Comparison of ENCODE assay signal across 8 mouse cellular contexts in genomic region chr10:34483297-34484013, GRCm38 (mm10). TPM values are rescaled to one million over a fixed set of nuclear protein-coding genes. Genes with fewer than 3 reads are reported as not detected.
DNase-seq lines count a peak whose midpoint lies in the region; ATAC-seq and TF ChIP-seq lines count a peak whose summit lies in the region.

Frk (plus strand) TSS chr10:34483399.

- H3K27me3 ChIP-seq in megakaryocyte, embryonic 14.5 days (replicated peaks), result peaks cover 4% of the 10 kb centered on the region
- no peaks in the 10 kb centered on the region for H3K27me3 ChIP-seq in kidney, adult 2 months (replicated peaks; ENCODE audit: control insufficient read depth, insufficient read depth, low read length)
- H3K27me3 ChIP-seq in lung, embryonic 14.5 days (ENCODE audit: insufficient read depth, low read length), result no peaks in the 10 kb centered on the region
- H3K27me3 ChIP-seq in midbrain, postnatal 0 days (ENCODE audit: insufficient read depth, low read length), result no peaks in the 10 kb centered on the region

- WGBS in kidney, adult 2 months, result 3% methylated on average over 11 of the region's 11 CpGs
- 21% methylated on average over 11 of the region's 11 CpGs for WGBS in lung, embryonic 14.5 days
- 48% methylated on average over 11 of the region's 11 CpGs for WGBS in midbrain, postnatal 0 days

- no peak for TF ChIP-seq CTCF in kidney, adult 2 months (conservative IDR thresholded peaks at IDR 0.05; ENCODE audit: insufficient read depth, insufficient read length, low read depth, low read length)
- TF ChIP-seq CTCF in lung, embryonic 14.5 days (IDR thresholded peaks at IDR 0.05; ENCODE audit: low read depth), result no peak
- TF ChIP-seq CTCF in midbrain, postnatal 0 days (IDR thresholded peaks at IDR 0.05), result no peak

- peak within 1 kb of the TSS; percentile 50 for H3K4me3 ChIP-seq in megakaryocyte, embryonic 14.5 days (replicated peaks)
- H3K4me3 ChIP-seq in kidney, adult 2 months (ENCODE audit: insufficient read depth, low read depth, low read length), result peak within 1 kb of the TSS; percentile 61
- peak within 1 kb of the TSS; percentile 40 for H3K4me3 ChIP-seq in lung, embryonic 14.5 days (ENCODE audit: low read depth, low read length)
- H3K4me3 ChIP-seq in midbrain, postnatal 0 days (ENCODE audit: low read depth, low read length), result no peak within 1 kb of the TSS

- no peaks in the 10 kb centered on the region for H3K36me3 ChIP-seq in megakaryocyte, embryonic 14.5 days (replicated peaks; ENCODE audit: low read length)
- no peaks in the 10 kb centered on the region for H3K36me3 ChIP-seq in kidney, adult 2 months (ENCODE audit: control insufficient read depth, insufficient read depth, low read length)
- no peaks in the 10 kb centered on the region for H3K36me3 ChIP-seq in lung, embryonic 14.5 days (ENCODE audit: insufficient read depth)
- H3K36me3 ChIP-seq in midbrain, postnatal 0 days (ENCODE audit: insufficient read depth, low read length), result no peaks in the 10 kb centered on the region

- H3K9ac ChIP-seq in lung, embryonic 14.5 days, result peak within 1 kb of the TSS; percentile 53
- H3K9ac ChIP-seq in midbrain, postnatal 0 days (replicated peaks; ENCODE audit: low read length, poor library complexity, severe bottlenecking), result no peak within 1 kb of the TSS

- H3K27ac ChIP-seq in kidney, adult 2 months (ENCODE audit: insufficient read depth, low read depth, low read length), result peak within 1 kb of the TSS; percentile 80
- peak within 1 kb of the TSS; percentile 95 for H3K27ac ChIP-seq in lung, embryonic 14.5 days (ENCODE audit: low read depth)
- no peak within 1 kb of the TSS for H3K27ac ChIP-seq in midbrain, postnatal 0 days (ENCODE audit: low read depth, low read length)

- ATAC-seq in megakaryocyte, adult 5-6 weeks (ENCODE audit: poor library complexity, severe bottlenecking), result no peak
- ATAC-seq in granulocyte monocyte progenitor cell, adult 5-6 weeks (replicated peaks; ENCODE audit: poor library complexity, severe bottlenecking), result peak; percentile 14; the same call in 1 of the 2 replicates
- ATAC-seq in lung, embryonic 14.5 days (ENCODE audit: insufficient read depth), result peak; percentile 78
- ATAC-seq in midbrain, postnatal 0 days (ENCODE audit: low FRiP score), result no peak

- H3K4me1 ChIP-seq in megakaryocyte, embryonic 14.5 days, result peaks cover 4% of the 10 kb centered on the region; the same call in 1 of the 2 replicates
- peaks cover 9% of the 10 kb centered on the region; the same call in 1 of the 2 replicates for H3K4me1 ChIP-seq in kidney, adult 2 months (ENCODE audit: control insufficient read depth, insufficient read depth, low read length)
- H3K4me1 ChIP-seq in lung, embryonic 14.5 days (ENCODE audit: insufficient read depth), result no peaks in the 10 kb centered on the region
- no peaks in the 10 kb centered on the region for H3K4me1 ChIP-seq in midbrain, postnatal 0 days (ENCODE audit: insufficient read depth, low read length)

- peak within 1 kb of the TSS; percentile 63 for H3K4me2 ChIP-seq in lung, embryonic 14.5 days
- no peak within 1 kb of the TSS; the same call in none of the 2 replicates for H3K4me2 ChIP-seq in midbrain, postnatal 0 days (ENCODE audit: low read depth, low read length, poor library complexity, severe bottlenecking)

- H3K9me3 ChIP-seq in megakaryocyte, embryonic 14.5 days, result peaks cover 5% of the 10 kb centered on the region
- H3K9me3 ChIP-seq in lung, embryonic 14.5 days (ENCODE audit: low read depth, low read length), result no peaks in the 10 kb centered on the region
- H3K9me3 ChIP-seq in midbrain, postnatal 0 days (ENCODE audit: low read length), result no peaks in the 10 kb centered on the region

- DNase-seq in kidney, adult 2 months, result peak; percentile 82
- DNase-seq in lung, embryonic 14.5 days, result peak; percentile 63
- DNase-seq in testis, postnatal 10 days (ENCODE audit: low spot score), result peak; percentile 50
- no peak for DNase-seq in layer of hippocampus, adult 9-11 months
- no peak for DNase-seq in midbrain, postnatal 0 days (ENCODE audit: low spot score)

- TF ChIP-seq POLR2A in kidney, adult 2 months (IDR thresholded peaks at IDR 0.05; ENCODE audit: low read depth, low read length), result no peak

RNA-seq across cellular contexts. Expression of gene Frk, which starts in this region (rescaled TPM):
- polyA plus RNA-seq in megakaryocyte, embryonic 14.5 days (2012; ENCODE audit: insufficient read depth, low replicate concordance), result 0.07 TPM in 1 of 2 replicates, not detected in the other
- not detected in 2 replicates for total RNA-seq in megakaryocyte, adult 5-6 weeks (2015)
- total RNA-seq in megakaryocyte, adult 5-6 weeks (2017), result not detected in 2 replicates
- not detected in 2 replicates for total RNA-seq in granulocyte monocyte progenitor cell, adult 5-6 weeks (2014; fragmentation: Nextera tagmentation)
- not detected in 2 replicates for total RNA-seq in granulocyte monocyte progenitor cell, adult 5-6 weeks (2017)
- polyA plus RNA-seq in kidney, adult 2 months (2012; rRNA removed), result 3.7 and 3.8 TPM in 2 replicates
- polyA plus RNA-seq in lung, embryonic 14.5 days (2014; fragmentation: Nextera tagmentation; extraction: Ambion mirVana), result 8.5 and 8.6 TPM in 2 replicates
- 0.52 and 0.71 TPM in 2 replicates for total RNA-seq in midbrain, postnatal 0 days (2014; rRNA removed)
- 0.41 and 0.64 TPM in 2 replicates for polyA plus RNA-seq in midbrain, postnatal 0 days (2015; fragmentation: Nextera tagmentation; extraction: Ambion mirVana)

Comparison
In these comparisons a context has a peak if more than half of its experiments do, and no peak if none do; other contexts are left out.
1. Peak in ATAC-seq in granulocyte monocyte progenitor cell, adult 5-6 weeks; RNA of the gene not detected or under 1 TPM.
2. DNase-seq: peak in kidney, adult 2 months (single experiment), lung, embryonic 14.5 days (single experiment) and testis, postnatal 10 days (single experiment); none in layer of hippocampus, adult 9-11 months (single experiment) and midbrain, postnatal 0 days (single experiment).